8 mouse cellular contexts compared by ENCODE assay signal in genomic region chr7:34313443-34313875, GRCm38 (mm10). TPM values are rescaled to one million over a fixed set of nuclear protein-coding genes. Genes with fewer than 3 reads are reported as not detected.
DNase-seq lines count a peak whose midpoint lies in the region; ATAC-seq and TF ChIP-seq lines count a peak whose summit lies in the region.

4931406P16Rik (minus strand) TSS chr7:34313551.

- WGBS in bone marrow, adult 2 months, result under 1% methylated on average over 41 of the region's 41 CpGs
- under 1% methylated on average over 39 of the region's 41 CpGs for WGBS in embryonic facial prominence, embryonic 15.5 days
- WGBS in heart, embryonic 10.5 days, result 0% methylated on average over 37 of the region's 41 CpGs
- WGBS in kidney, embryonic 15.5 days, result under 1% methylated on average over 41 of the region's 41 CpGs

- peak within 1 kb of the TSS; percentile 93 for H3K9ac ChIP-seq in embryonic facial prominence, embryonic 15.5 days
- peak within 1 kb of the TSS; percentile 91 for H3K9ac ChIP-seq in kidney, embryonic 15.5 days

- DNase-seq in 416B (ENCODE audit: low read depth), result peak; percentile 71
- DNase-seq in heart, embryonic 10.5 days (ENCODE audit: low spot score), result peak; percentile 93
- DNase-seq in liver, result peak; percentile 93
- peak; percentile 83 to 93 for DNase-seq in spleen, postnatal 4 days (ENCODE audit: low spot score in 2 of 2)

- H3K27me3 ChIP-seq in embryonic facial prominence, embryonic 15.5 days, result no peaks in the 10 kb centered on the region
- no peaks in the 10 kb centered on the region for H3K27me3 ChIP-seq in heart, embryonic 10.5 days (ENCODE audit: insufficient read depth, poor library complexity, severe bottlenecking)
- H3K27me3 ChIP-seq in kidney, embryonic 15.5 days, result no peaks in the 10 kb centered on the region

- H3K9me3 ChIP-seq in embryonic facial prominence, embryonic 15.5 days (replicated peaks), result no peaks in the 10 kb centered on the region
- no peaks in the 10 kb centered on the region for H3K9me3 ChIP-seq in heart, embryonic 10.5 days
- no peaks in the 10 kb centered on the region for H3K9me3 ChIP-seq in kidney, embryonic 15.5 days (replicated peaks)

- peak within 1 kb of the TSS; percentile 95 for H3K4me3 ChIP-seq in bone marrow, adult 2 months (replicated peaks; ENCODE audit: control insufficient read depth, low read depth, low read length)
- H3K4me3 ChIP-seq in embryonic facial prominence, embryonic 15.5 days (replicated peaks), result peak within 1 kb of the TSS; percentile 92
- H3K4me3 ChIP-seq in heart, embryonic 10.5 days, result peak within 1 kb of the TSS; percentile 95
- H3K4me3 ChIP-seq in kidney, embryonic 15.5 days (replicated peaks), result peak within 1 kb of the TSS; percentile 97

- TF ChIP-seq CTCF in bone marrow, adult 2 months (IDR thresholded peaks at IDR 0.05; ENCODE audit: control insufficient read depth, insufficient read depth, low read length), result no peak

- TF ChIP-seq POLR2A in bone marrow, adult 2 months (IDR thresholded peaks at IDR 0.05; ENCODE audit: borderline replicate concordance, control insufficient read depth, low read depth, low read length), result peak; percentile 81; the same call in 1 of the 2 replicates

- peak within 1 kb of the TSS; percentile 83; the same call in 1 of the 2 replicates for H3K27ac ChIP-seq in bone marrow, adult 2 months (ENCODE audit: control insufficient read depth, insufficient read depth, low read depth, low read length, poor library complexity)
- peak within 1 kb of the TSS; percentile 84 for H3K27ac ChIP-seq in embryonic facial prominence, embryonic 15.5 days (replicated peaks)
- H3K27ac ChIP-seq in heart, embryonic 10.5 days, result peak within 1 kb of the TSS; percentile 99
- peak within 1 kb of the TSS; percentile 96 for H3K27ac ChIP-seq in kidney, embryonic 15.5 days

- ATAC-seq in embryonic facial prominence, embryonic 15.5 days (ENCODE audit: insufficient number of reproducible peaks, low FRiP score, low TSS enrichment, low read depth), result peak; percentile 89
- ATAC-seq in kidney, embryonic 15.5 days (replicated peaks; ENCODE audit: low FRiP score), result peak; percentile 94
- ATAC-seq in monocyte, adult 5-6 weeks (replicated peaks; ENCODE audit: insufficient number of reproducible peaks, low FRiP score, low TSS enrichment, poor library complexity, severe bottlenecking), result peak; percentile 53

- H3K36me3 ChIP-seq in embryonic facial prominence, embryonic 15.5 days, result no peaks in the 10 kb centered on the region
- no peaks in the 10 kb centered on the region for H3K36me3 ChIP-seq in heart, embryonic 10.5 days
- no peaks in the 10 kb centered on the region for H3K36me3 ChIP-seq in kidney, embryonic 15.5 days

- no peaks in the 10 kb centered on the region for H3K4me1 ChIP-seq in bone marrow, adult 2 months (ENCODE audit: control insufficient read depth, insufficient read depth, low read length)
- H3K4me1 ChIP-seq in embryonic facial prominence, embryonic 15.5 days, result peaks cover 18% of the 10 kb centered on the region
- H3K4me1 ChIP-seq in heart, embryonic 10.5 days, result peaks cover 32% of the 10 kb centered on the region
- H3K4me1 ChIP-seq in kidney, embryonic 15.5 days, result peaks cover 33% of the 10 kb centered on the region

- peak within 1 kb of the TSS; percentile 67 for H3K4me2 ChIP-seq in embryonic facial prominence, embryonic 15.5 days (replicated peaks)
- H3K4me2 ChIP-seq in kidney, embryonic 15.5 days, result peak within 1 kb of the TSS; percentile 87

RNA-seq across cellular contexts. Expression of gene 4931406P16Rik, which starts in this region (rescaled TPM):
- 6.0 and 13.3 TPM in 2 replicates for polyA plus RNA-seq in bone marrow, adult 2 months (2011; ENCODE audit: insufficient read depth, insufficient read length, low replicate concordance, missing spikeins)
- polyA plus RNA-seq in embryonic facial prominence, embryonic 15.5 days (2015; fragmentation: Nextera tagmentation; extraction: Ambion mirVana), result 25.8 and 26.8 TPM in 2 replicates
- polyA plus RNA-seq in heart, embryonic 10.5 days (2016; fragmentation: Nextera tagmentation; extraction: Ambion mirVana), result 36.6 and 43.7 TPM in 2 replicates
- polyA plus RNA-seq in kidney, embryonic 15.5 days (2015; fragmentation: Nextera tagmentation; extraction: Ambion mirVana), result 38.4 and 41.5 TPM in 2 replicates
- total RNA-seq in monocyte, adult 5-6 weeks (2017), result 28.1 to 42.2 TPM (median 28.8 TPM) in 3 replicates

Comparison
In these comparisons a context has a peak if more than half of its experiments do, and no peak if none do; other contexts are left out.
1. Peak in every context shown above with its lines: DNase-seq, ATAC-seq, H3K4me3 ChIP-seq and H3K27ac ChIP-seq.